Mouse (Mus musculus): ENCODE results near the gene Ciz1. TPM values are rescaled to one million over a fixed set of nuclear protein-coding genes. Genes with fewer than 3 reads are reported as not detected.
A peak's percentile ranks its signal among the peaks of the same experiment; 100 is the strongest.

Gene Ciz1
- total RNA-seq (2021) = 61.8 and 67.0 TPM in 2 replicates
- long read RNA-seq, experiment 1, transcript Ciz1-203 (18 exons, 2,973 nt) = major isoform, 5 of 53 reads
- long read RNA-seq, experiment 1, partial matches to known transcripts = 19 of 53 reads
- long read RNA-seq, experiment 1, other reads (novel, unspliced or antisense) = 28 of 53 reads
- long read RNA-seq, experiment 2, partial matches to known transcripts = 13 of 34 reads
- long read RNA-seq, experiment 2, other reads (novel, unspliced or antisense) = 19 of 34 reads

DNA sequence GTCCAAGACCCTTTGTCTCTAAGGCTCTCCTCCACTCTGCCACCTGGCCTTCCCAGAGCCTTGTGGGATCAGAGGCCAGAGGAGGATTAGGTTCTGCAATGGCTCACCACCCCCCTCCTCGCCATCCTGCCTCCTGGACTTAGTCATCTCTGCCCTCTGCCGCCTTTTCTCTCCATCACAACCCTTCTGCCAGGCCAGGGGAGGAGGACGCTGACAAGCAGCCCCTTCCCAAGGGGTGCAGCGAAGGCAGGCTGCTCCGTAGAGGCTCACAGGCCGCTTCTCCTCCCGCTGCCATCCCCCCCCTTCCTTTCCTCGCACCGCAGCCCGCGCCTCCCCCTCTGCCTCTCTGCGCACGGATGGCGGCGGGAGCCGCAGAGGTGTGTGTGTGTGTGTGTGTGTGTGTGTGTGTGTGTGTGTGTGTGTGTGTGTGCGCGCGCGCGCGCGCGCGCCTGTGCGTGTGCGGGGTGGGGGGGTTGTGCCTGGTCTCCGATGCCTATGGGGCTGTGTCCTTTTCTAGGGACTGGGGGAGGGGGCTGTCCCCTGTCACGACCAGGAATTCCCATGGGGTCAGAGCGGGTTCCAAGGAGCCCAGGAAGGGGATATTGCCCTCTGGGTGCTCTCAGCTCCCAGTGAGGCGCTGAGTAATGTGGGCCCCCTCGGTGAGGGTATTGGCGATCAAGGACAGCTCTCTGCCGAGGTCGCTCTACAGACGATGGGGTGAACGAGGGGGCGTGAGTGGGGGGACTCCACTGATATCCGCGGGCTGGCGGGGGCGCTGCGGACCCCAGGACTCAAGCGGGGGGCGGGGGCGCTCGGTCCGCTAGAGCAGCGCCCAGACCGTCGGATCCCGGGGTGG, at the start of gene Ciz1:
Gene Ciz1, plus strand, starts transcription at position 177 of the 856 bp plus-strand sequence.
- peak; percentile 53 for DNase-seq

DNA sequence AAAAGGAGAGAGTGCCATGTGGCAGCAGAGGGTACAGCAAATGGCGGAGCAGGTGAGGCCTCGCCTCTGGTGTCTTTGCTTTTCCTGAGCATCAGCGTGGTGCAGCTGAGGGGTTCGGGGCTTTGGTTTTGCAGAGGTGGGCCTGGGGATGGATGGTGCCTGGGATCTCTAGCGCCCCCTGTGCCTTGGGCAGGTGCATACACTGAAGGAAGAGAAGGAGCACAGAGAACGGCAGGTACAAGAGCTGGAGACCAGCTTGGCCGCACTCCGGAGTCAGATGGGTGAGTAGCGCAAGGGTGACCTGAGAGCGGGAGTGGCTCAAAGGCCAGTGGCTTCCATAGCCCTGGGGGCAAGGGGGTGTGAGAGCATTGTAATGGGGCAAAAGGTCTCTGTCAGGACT, 49.2 kb upstream of the Ciz1 start:
- DNase-seq = no peak

- DNase-seq = peak; percentile 63
Observed at GRCm38 (mm10) chr2:32304145-32304832, 47.8 kb upstream of the Ciz1 start.

DNA sequence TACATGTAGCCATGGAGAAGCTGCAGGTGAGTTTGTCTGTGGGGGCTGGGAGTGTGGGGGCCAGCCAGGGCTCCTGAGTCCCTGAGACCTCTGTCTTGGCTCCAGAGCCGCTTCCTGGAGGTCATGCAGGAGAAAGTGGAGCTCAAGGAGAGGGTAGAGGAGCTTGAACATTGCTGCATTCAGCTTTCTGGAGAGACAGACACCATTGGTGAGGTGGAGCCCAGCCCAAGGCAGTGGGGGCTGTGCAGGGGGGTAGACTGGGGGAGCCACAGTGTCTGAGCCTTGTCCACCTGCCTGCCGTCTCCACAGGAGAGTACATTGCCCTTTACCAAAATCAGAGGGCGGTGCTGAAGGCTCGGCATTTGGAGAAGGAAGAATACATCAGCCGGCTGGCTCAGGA, 46.5 kb upstream of the Ciz1 start:
- DNase-seq = no peak

GRCm38 (mm10) chr2:32306176-32306575, 46.0 kb upstream of the Ciz1 start:
- no peak for DNase-seq

- DNase-seq = no peak
Observed at GRCm38 (mm10) chr2:32307247-32307798, 44.8 kb upstream of the Ciz1 start.

DNA sequence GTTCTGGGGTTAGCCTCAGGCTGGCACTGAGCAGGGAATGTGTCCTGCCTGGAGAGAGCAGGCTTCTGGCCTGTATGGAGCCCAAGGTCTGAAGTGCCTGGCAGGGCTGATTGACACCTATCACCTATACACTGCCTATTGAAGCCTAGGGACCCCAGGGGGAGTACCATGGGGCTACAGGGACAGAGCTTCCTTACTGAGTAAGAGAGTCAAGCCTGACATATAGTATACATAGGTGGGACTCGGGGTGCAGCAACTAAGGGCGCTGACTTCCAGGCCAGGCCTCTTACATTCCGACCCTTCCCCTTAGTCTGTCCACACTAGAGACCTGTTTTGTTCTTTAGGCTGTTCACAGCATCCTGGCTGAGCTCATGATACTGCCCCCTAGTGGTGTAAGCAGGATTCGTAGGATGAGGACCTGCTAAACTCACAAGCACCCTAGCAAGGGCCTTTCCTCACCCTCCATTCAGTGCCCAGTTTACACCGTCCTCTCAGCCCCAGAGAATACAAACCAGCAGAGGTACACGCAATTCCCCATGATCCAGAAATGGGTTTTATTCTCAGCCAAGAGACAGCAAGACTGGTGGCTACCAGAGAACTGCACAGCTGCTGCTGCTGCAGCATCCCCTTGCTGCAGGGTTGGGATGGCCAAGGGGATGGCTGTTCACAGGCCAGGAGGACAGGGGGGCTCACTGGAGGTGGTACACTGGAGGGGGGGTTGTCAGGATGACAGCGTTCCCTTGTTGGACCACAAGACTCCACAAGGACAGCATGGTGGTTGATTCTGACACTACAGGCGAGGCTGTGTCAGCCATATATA, 44.0 kb upstream of the Ciz1 start:
- DNase-seq = peak; percentile 75

- no peak for DNase-seq
Observed at GRCm38 (mm10) chr2:32308870-32309568, 43.1 kb upstream of the Ciz1 start.

- no peak for DNase-seq
Observed at GRCm38 (mm10) chr2:32310096-32310845, 41.9 kb upstream of the Ciz1 start.

DNA sequence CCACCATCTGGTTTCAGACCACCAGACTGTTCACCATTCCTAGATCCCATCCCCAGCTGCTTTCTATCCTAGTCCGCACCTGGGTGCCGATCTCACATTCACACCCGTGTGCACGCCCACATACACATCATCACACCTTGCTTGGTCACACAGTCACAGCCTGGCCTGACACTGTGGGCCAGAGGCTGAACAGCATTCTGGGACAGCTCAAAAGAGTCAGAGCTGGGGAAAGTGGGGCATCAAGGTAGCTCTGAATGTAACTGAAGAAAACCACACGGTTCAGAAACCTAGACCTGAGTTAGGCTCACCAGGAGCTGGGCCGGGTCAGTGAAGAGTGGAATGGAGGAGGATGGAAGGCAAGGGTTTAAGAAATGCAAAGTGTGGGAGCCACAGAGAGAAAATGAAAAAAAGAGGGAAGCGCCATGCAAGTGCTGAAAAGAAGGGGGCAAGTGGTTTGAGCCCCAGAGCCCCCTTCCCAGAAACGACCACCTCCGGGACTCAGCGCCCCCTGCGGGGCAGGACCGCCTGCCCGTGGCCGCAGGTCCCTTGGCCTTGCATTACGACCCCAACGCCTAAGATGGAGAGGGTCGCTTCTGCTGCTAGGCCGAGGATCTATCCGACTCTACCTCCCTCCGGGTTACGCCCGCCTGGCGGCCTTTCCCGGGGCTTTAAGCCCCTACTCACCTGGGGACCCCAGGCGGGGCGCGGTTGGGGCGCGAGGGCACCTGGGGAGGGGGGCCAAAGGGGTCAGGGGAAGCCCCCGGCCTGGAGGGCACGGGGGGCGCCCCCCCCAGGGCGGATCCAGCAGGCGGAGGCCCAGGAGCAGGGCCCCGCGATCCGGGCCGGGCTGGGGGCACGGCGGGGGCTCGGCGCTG, 40.4 kb upstream of the Ciz1 start:
- no peak for DNase-seq

DNA sequence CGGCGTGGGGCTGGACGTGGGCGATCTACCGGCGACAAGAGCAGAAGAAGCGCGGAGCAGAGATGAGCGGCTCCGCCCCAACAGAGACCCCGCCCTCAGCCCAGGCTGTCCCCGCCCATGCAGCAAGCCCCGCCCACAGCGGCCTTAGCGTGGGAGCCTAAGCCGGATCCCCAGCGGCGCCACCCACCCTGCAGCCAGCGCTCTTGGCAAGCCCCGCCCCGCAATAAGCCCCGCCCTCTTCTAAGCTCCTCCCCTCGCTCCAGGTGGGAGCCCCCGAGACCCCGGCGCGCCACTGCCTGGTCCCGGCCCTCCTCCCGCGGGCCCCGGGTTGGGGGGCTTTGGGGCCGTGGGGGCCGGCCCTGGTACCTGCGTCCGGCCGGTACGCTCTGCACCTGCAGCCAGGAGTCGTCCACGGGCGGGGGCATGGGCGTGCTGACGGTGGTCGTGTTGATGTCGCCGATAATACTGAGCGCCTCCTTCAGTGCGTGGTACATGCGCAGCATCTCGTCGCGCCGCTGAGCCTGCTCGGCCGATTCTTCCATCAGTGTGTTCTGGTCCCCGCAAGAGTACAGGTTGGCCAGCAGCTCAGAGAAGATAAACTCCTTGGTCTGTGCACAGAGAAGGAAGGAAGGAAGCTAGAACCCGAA, 39.7 kb upstream of the Ciz1 start:
- peak; percentile 94 for DNase-seq

- no peak for DNase-seq
Observed at GRCm38 (mm10) chr2:32314831-32315230, 37.3 kb upstream of the Ciz1 start.

GRCm38 (mm10) chr2:32315751-32316150, 36.4 kb upstream of the Ciz1 start:
- no peak for DNase-seq

DNA sequence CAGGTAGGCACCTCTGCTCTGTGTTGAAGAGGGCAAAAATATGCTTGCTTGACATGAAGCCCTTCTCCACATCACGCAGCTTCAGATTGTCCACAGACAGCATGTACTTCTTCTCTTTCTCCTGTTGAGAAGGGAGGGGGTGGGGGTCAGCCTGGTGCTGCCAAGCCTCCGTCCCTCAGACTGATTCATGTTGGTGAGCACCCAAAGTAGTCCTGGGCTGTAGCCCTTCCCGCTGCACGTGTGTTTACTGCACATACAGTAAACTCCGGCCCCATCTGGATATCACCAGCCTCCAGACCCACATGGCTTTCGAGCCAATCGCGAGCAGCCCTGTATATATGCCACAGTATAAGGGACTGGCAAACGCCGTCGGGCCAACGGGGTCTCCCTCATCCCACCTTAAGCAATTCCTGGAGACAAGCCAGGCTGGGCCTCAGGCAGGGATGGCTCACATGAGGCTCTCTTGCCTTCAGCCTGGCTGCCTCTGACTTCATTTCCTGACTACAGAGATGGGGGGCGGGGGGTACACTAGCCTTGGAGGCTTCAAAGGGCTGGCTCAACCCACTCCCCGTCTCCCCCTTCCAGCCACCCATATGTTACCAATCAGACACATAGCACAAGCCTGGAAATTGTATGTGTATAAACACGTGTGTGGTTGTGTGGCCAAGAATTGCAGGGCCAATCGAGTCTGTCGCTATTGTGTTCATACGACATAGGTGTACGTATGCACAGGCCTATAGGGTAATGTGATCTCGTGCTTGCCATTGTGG, 35.1 kb upstream of the Ciz1 start:
- no peak for DNase-seq

- DNase-seq = peak; percentile 66
Observed at GRCm38 (mm10) chr2:32317791-32318417, 34.2 kb upstream of the Ciz1 start.

- DNase-seq = no peak
Observed at GRCm38 (mm10) chr2:32318709-32319585, 33.2 kb upstream of the Ciz1 start.

Measured in adrenal gland, postnatal 14 days (tissue).